Mouse (Mus musculus): ENCODE measurements around the gene Elovl6.

DNA sequence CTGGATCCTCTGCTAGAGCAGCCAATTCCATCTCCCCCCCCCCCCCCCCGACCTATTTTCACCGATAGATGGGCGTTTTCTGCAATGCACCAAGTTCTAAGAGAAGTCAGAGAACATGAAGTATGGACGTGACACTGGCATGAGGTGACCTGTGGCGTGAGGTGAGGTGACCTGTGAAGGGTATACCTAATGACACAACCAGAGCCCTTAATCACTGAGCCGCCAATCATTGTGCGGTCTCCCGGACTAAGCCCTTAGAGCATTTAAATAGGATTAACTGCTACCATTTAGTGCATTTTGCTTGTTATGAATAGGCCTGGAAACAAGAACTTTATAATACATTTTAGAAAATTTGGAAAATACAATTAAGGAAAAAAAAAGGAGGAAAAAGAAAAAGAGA lies 16.6 kb downstream of the Elovl6 start:
- TF ChIP-seq CTCF (IDR thresholded peaks at IDR 0.05; ENCODE audit: borderline replicate concordance, insufficient read depth, low read depth, low read length) (no peak), POLR2A (IDR thresholded peaks at IDR 0.05; ENCODE audit: borderline replicate concordance, insufficient read depth, low read length) (no peak)

Measured in cerebellum, adult 2 months (tissue).